Mouse (Mus musculus) erythroid progenitor cell, adult 5-6 weeks (primary cell): ENCODE measurements around the gene Prkag3. TPM values are rescaled to one million over a fixed set of nuclear protein-coding genes. Genes with fewer than 3 reads are reported as not detected.

Source experiments
- ATAC-seq: replicated peaks from 2 replicates; pipeline ENCODE4 v1.8.0; 2016; ENCODE audit warnings: moderate number of reproducible peaks, mild to moderate bottlenecking, moderate TSS enrichment, inconsistent platforms; ENCODE audit not compliant: poor library complexity, low FRiP score, severe bottlenecking
- total RNA-seq, 2 experiments: library from RNA; stranded (forward) in 1 of 2; stranded (reverse) in 1 of 2; fragments of 150-400 nt in 1 of 2; fragments of 186-747, 209-891 nt in 1 of 2; gene quantifications; 2 replicates each; pipeline versions ENCODE4 v1.2.3 to v1.2.4; 2015 to 2017; ENCODE audit warnings: low replicate concordance in 2 of 2

Gene Prkag3
- total RNA-seq, 2 experiments from 2014 or later, result not detected

GRCm38 (mm10) chr1:74715468-74715867 is 33.6 kb downstream of the Prkag3 start:
- no peak for ATAC-seq

- no peak for ATAC-seq
Measured at GRCm38 (mm10) chr1:74714967-74715366, 34.1 kb downstream of the Prkag3 start.

GRCm38 (mm10) chr1:74713859-74714730 is 34.9 kb downstream of the Prkag3 start:
- ATAC-seq, result no peak

- no peak for ATAC-seq
Measured at GRCm38 (mm10) chr1:74713099-74713858, 35.7 kb downstream of the Prkag3 start, which contains the start of gene Cyp27a1. TSS of gene Cyp27a1 (plus strand) at chr1:74713574.

GRCm38 (mm10) chr1:74712461-74713098 is 36.4 kb downstream of the Prkag3 start:
- no peak for ATAC-seq

GRCm38 (mm10) chr1:74712046-74712445 is 37.0 kb downstream of the Prkag3 start:
- ATAC-seq, result no peak

- ATAC-seq, result no peak
Measured at GRCm38 (mm10) chr1:74709566-74709965, 39.5 kb downstream of the Prkag3 start.

- ATAC-seq, result no peak
Measured at GRCm38 (mm10) chr1:74705016-74705415, 44.0 kb downstream of the Prkag3 start.

GRCm38 (mm10) chr1:74704156-74704555 is 44.9 kb downstream of the Prkag3 start:
- no peak for ATAC-seq

GRCm38 (mm10) chr1:74702142-74702553 is 46.9 kb downstream of the Prkag3 start:
- no peak for ATAC-seq

- ATAC-seq, result no peak
Measured at GRCm38 (mm10) chr1:74698791-74699190, 50.2 kb downstream of the Prkag3 start.

GRCm38 (mm10) chr1:74698353-74698752 is 50.7 kb downstream of the Prkag3 start:
- no peak for ATAC-seq

- no peak for ATAC-seq
Measured at GRCm38 (mm10) chr1:74697416-74697815, 51.6 kb downstream of the Prkag3 start.

- no peak for ATAC-seq
Measured at GRCm38 (mm10) chr1:74695836-74696235, 53.2 kb downstream of the Prkag3 start.

GRCm38 (mm10) chr1:74693891-74694583 is 55.0 kb downstream of the Prkag3 start:
- no peak for ATAC-seq

Other genes with a start within 250 kb of the Prkag3 start
- gene Cnot9, start 243.2 kb downstream of the Prkag3 start, total RNA-seq (2015; ENCODE audit: low replicate concordance), result 28.5 and 39.6 TPM in 2 replicates
- gene Cnot9, start 243.2 kb downstream of the Prkag3 start, total RNA-seq (2017; ENCODE audit: low replicate concordance), result 19.6 and 43.3 TPM in 2 replicates
- not detected in 2 replicates for gene Plcd4, start 206.3 kb downstream of the Prkag3 start, total RNA-seq (2015; ENCODE audit: low replicate concordance)
- gene Plcd4, start 206.3 kb downstream of the Prkag3 start, total RNA-seq (2017; ENCODE audit: low replicate concordance), result 0.39 TPM in 1 of 2 replicates, not detected in the other
- gene Usp37, start 204.9 kb downstream of the Prkag3 start, total RNA-seq (2015; ENCODE audit: low replicate concordance), result 15.5 and 30.2 TPM in 2 replicates
- 29.0 and 33.9 TPM in 2 replicates for gene Usp37, start 204.9 kb downstream of the Prkag3 start, total RNA-seq (2017; ENCODE audit: low replicate concordance)
- gene Zfp142, start 161.0 kb downstream of the Prkag3 start, total RNA-seq (2015; ENCODE audit: low replicate concordance), result 19.3 and 20.5 TPM in 2 replicates
- 15.4 and 19.9 TPM in 2 replicates for gene Zfp142, start 161.0 kb downstream of the Prkag3 start, total RNA-seq (2017; ENCODE audit: low replicate concordance)
- 2.9 and 7.2 TPM in 2 replicates for gene Bcs1l, start 160.9 kb downstream of the Prkag3 start, total RNA-seq (2015; ENCODE audit: low replicate concordance)
- gene Bcs1l, start 160.9 kb downstream of the Prkag3 start, total RNA-seq (2017; ENCODE audit: low replicate concordance), result 9.0 and 18.5 TPM in 2 replicates
- gene Rnf25, start 147.8 kb downstream of the Prkag3 start, total RNA-seq (2015; ENCODE audit: low replicate concordance), result 9.0 and 32.7 TPM in 2 replicates
- 8.5 and 17.9 TPM in 2 replicates for gene Rnf25, start 147.8 kb downstream of the Prkag3 start, total RNA-seq (2017; ENCODE audit: low replicate concordance)
- not detected in 2 replicates for gene Stk36, start 147.8 kb downstream of the Prkag3 start, total RNA-seq (2015; ENCODE audit: low replicate concordance)
- not detected in 2 replicates for gene Stk36, start 147.8 kb downstream of the Prkag3 start, total RNA-seq (2017; ENCODE audit: low replicate concordance)
- gene Ttll4, start 87.5 kb downstream of the Prkag3 start, total RNA-seq (2015; ENCODE audit: low replicate concordance), result 2.9 and 8.6 TPM in 2 replicates
- gene Ttll4, start 87.5 kb downstream of the Prkag3 start, total RNA-seq (2017; ENCODE audit: low replicate concordance), result 6.3 and 7.7 TPM in 2 replicates
- 5.4 and 15.5 TPM in 2 replicates for gene Cyp27a1, start 35.6 kb downstream of the Prkag3 start, total RNA-seq (2015; ENCODE audit: low replicate concordance)
- gene Cyp27a1, start 35.6 kb downstream of the Prkag3 start, total RNA-seq (2017; ENCODE audit: low replicate concordance), result 0.98 and 3.6 TPM in 2 replicates
- not detected in 2 replicates for gene Wnt6, start 22.7 kb upstream of the Prkag3 start, total RNA-seq (2015; ENCODE audit: low replicate concordance)
- not detected in 2 replicates for gene Wnt6, start 22.7 kb upstream of the Prkag3 start, total RNA-seq (2017; ENCODE audit: low replicate concordance)
- not detected in 2 replicates for gene Wnt10a, start 42.3 kb upstream of the Prkag3 start, total RNA-seq (2015; ENCODE audit: low replicate concordance)
- not detected in 2 replicates for gene Wnt10a, start 42.3 kb upstream of the Prkag3 start, total RNA-seq (2017; ENCODE audit: low replicate concordance)
- not detected in 2 replicates for gene Cdk5r2, start 105.7 kb upstream of the Prkag3 start, total RNA-seq (2015; ENCODE audit: low replicate concordance)
- not detected in 2 replicates for gene Cdk5r2, start 105.7 kb upstream of the Prkag3 start, total RNA-seq (2017; ENCODE audit: low replicate concordance)
- gene Fev, start 136.2 kb upstream of the Prkag3 start, total RNA-seq (2015; ENCODE audit: low replicate concordance), result not detected in 2 replicates
- not detected in 2 replicates for gene Fev, start 136.2 kb upstream of the Prkag3 start, total RNA-seq (2017; ENCODE audit: low replicate concordance)
- not detected in 2 replicates for gene Cryba2, start 143.9 kb upstream of the Prkag3 start, total RNA-seq (2015; ENCODE audit: low replicate concordance)
- gene Cryba2, start 143.9 kb upstream of the Prkag3 start, total RNA-seq (2017; ENCODE audit: low replicate concordance), result not detected in 2 replicates
- not detected in 2 replicates for gene Cfap65, start 186.4 kb upstream of the Prkag3 start, total RNA-seq (2015; ENCODE audit: low replicate concordance)
- gene Cfap65, start 186.4 kb upstream of the Prkag3 start, total RNA-seq (2017; ENCODE audit: low replicate concordance), result not detected in 2 replicates
- not detected in 2 replicates for gene Ihh, start 202.5 kb upstream of the Prkag3 start, total RNA-seq (2015; ENCODE audit: low replicate concordance)
- not detected in 2 replicates for gene Ihh, start 202.5 kb upstream of the Prkag3 start, total RNA-seq (2017; ENCODE audit: low replicate concordance)